ENCODE assay signal across 22 mouse cellular contexts in the genomic region with DNA sequence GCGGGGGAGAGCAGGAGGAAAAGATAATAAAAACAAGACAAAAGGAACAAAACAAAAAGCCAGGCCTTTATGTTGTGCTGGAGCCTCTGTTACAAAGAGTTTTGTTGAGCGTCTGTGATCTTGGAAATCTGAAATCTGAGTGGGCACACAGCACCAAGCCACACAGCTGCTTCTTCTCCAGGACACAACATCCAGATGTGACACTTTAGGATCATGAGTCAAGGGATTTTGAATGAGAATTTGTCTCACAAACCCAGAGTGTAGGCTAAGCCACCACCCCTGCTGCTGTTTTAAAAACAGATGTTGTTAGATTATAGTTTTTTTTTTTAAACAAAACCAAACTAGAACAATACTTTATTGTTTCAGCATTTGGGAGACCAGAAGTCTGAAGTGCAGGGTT. TPM values are rescaled to one million over a fixed set of nuclear protein-coding genes. Genes with fewer than 3 reads are reported as not detected.
A peak's percentile ranks its signal among the peaks of the same experiment; 100 is the strongest.
DNase-seq lines count a peak whose midpoint lies in the region; ATAC-seq and TF ChIP-seq lines count a peak whose summit lies in the region.
"Had no signal": no experiment of that assay in that cellular context is flagged by ENCODE, and none has a peak within 500 bp of the region (broad histone marks: within the 10 kb centered on the region; RNA-seq: fewer than 3 reads in every experiment).

No protein-coding gene starts in this region.

- TF ChIP-seq CTCF in lung, postnatal 0 days (IDR thresholded peaks at IDR 0.05): no peak
- TF ChIP-seq CTCF in lung, adult 2 months (IDR thresholded peaks at IDR 0.05; ENCODE audit: insufficient read depth, low read length): no peak

- 49% methylated on average over 2 of the region's 2 CpGs for WGBS in lung, embryonic 15.5 days
- WGBS in lung, postnatal 0 days: 48% methylated on average over 2 of the region's 2 CpGs
- 59% methylated on average over 2 of the region's 2 CpGs for WGBS in lung, adult 2 months

- intact Hi-C loops in heart, postnatal 36 days (cut with DNase I): no loop called here

- no peak for TF ChIP-seq POLR2A in lung, adult 2 months (IDR thresholded peaks at IDR 0.05; ENCODE audit: borderline replicate concordance, extremely low read depth, low read depth, low read length)

- H3K4me3 ChIP-seq in lung, embryonic 15.5 days: no peak overlapping the region
- H3K4me3 ChIP-seq in lung, postnatal 0 days (ENCODE audit: low read depth, low read length): no peak overlapping the region
- H3K4me3 ChIP-seq in lung, adult 2 months (replicated peaks; ENCODE audit: extremely low read depth, low read depth, low read length): no peak overlapping the region
- H3K4me3 ChIP-seq: embryonic facial prominence, embryonic 10.5 days; embryonic facial prominence, embryonic 12.5 days; forebrain, embryonic 13.5 days; forebrain, embryonic 15.5 days had no signal

- peak overlapping the region; percentile 57 for H3K27ac ChIP-seq in lung, embryonic 15.5 days
- peak overlapping the region; percentile 57; the same call in 1 of the 2 replicates for H3K27ac ChIP-seq in lung, postnatal 0 days (ENCODE audit: low read length)
- H3K27ac ChIP-seq: embryonic facial prominence, embryonic 12.5 days; forebrain, embryonic 13.5 days; forebrain, embryonic 15.5 days had no signal

- peak; percentile 59 for DNase-seq in heart, adult 11 months
- no peak for DNase-seq in heart, postnatal 36 days
- DNase-seq in lung, postnatal 25 days (ENCODE audit: low spot score): no peak
- DNase-seq in lung, postnatal 0 days (ENCODE audit: low spot score): peak; percentile 82
- no peak for DNase-seq in lung, adult 2 months
- DNase-seq in lung, postnatal 36 days: peak; percentile 57
- DNase-seq: adrenal gland, adult 8-10 months; adrenal gland, postnatal 14 days; adrenal gland, postnatal 36 days; cerebellum, adult 11-12 months; cerebellum, adult 2 months; cerebellum, adult 9-10 months; cerebellum, postnatal 10 days; cerebellum, postnatal 25 days had no signal

- peak; percentile 56 for TF ChIP-seq EP300 in lung, postnatal 0 days (IDR thresholded peaks at IDR 0.05)

- H3K4me2 ChIP-seq in lung, embryonic 15.5 days: no peak overlapping the region
- H3K4me2 ChIP-seq in lung, postnatal 0 days (replicated peaks; ENCODE audit: low read depth, low read length): no peak overlapping the region
- H3K4me2 ChIP-seq: embryonic facial prominence, embryonic 12.5 days; forebrain, embryonic 13.5 days; forebrain, embryonic 15.5 days had no signal

- H3K4me1 ChIP-seq in lung, embryonic 15.5 days: peaks cover 21% of the 10 kb centered on the region
- H3K4me1 ChIP-seq in lung, postnatal 0 days (ENCODE audit: insufficient read depth, low read depth, low read length): no peaks in the 10 kb centered on the region
- no peaks in the 10 kb centered on the region for H3K4me1 ChIP-seq in lung, adult 2 months (ENCODE audit: control insufficient read depth, insufficient read depth, low read length)

- no peaks in the 10 kb centered on the region for H3K36me3 ChIP-seq in lung, embryonic 15.5 days
- H3K36me3 ChIP-seq in lung, postnatal 0 days (ENCODE audit: insufficient read depth, low read length): no peaks in the 10 kb centered on the region
- H3K36me3 ChIP-seq: embryonic facial prominence, embryonic 10.5 days; embryonic facial prominence, embryonic 12.5 days; forebrain, embryonic 15.5 days had no signal

- H3K9ac ChIP-seq in lung, embryonic 15.5 days: no peak overlapping the region
- H3K9ac ChIP-seq in lung, postnatal 0 days (replicated peaks; ENCODE audit: low read depth): no peak overlapping the region
- H3K9ac ChIP-seq: embryonic facial prominence, embryonic 12.5 days; forebrain, embryonic 13.5 days; forebrain, embryonic 15.5 days had no signal

- H3K27me3 ChIP-seq in lung, embryonic 15.5 days: no peaks in the 10 kb centered on the region; the same call in 1 of the 2 replicates
- H3K27me3 ChIP-seq in lung, postnatal 0 days (replicated peaks; ENCODE audit: insufficient read depth, low read length): no peaks in the 10 kb centered on the region
- H3K27me3 ChIP-seq: forebrain, embryonic 13.5 days; forebrain, embryonic 15.5 days had no signal

- peak; percentile 68; the same call in 1 of the 2 replicates for ATAC-seq in lung, embryonic 15.5 days (ENCODE audit: borderline replicate concordance, extremely low read depth, low FRiP score, low TSS enrichment)
- peak; percentile 86 for ATAC-seq in lung, postnatal 0 days
- ATAC-seq in activated CD4-positive, CD25-positive, alpha-beta regulatory T cell, adult 4 months: no peak
- ATAC-seq: forebrain, embryonic 13.5 days; forebrain, embryonic 15.5 days had no signal

- H3K9me3 ChIP-seq in lung, embryonic 15.5 days: no peaks in the 10 kb centered on the region
- no peaks in the 10 kb centered on the region for H3K9me3 ChIP-seq in lung, postnatal 0 days (ENCODE audit: low read length)
- H3K9me3 ChIP-seq: embryonic facial prominence, embryonic 10.5 days; embryonic facial prominence, embryonic 12.5 days; forebrain, embryonic 13.5 days; forebrain, embryonic 15.5 days had no signal

RNA-seq across cellular contexts. Expression of gene Lmod3, which starts 19.8 kb away (rescaled TPM):
- 10 to 100 TPM; 57.6 to 64.6 TPM for total RNA-seq in heart, postnatal 36 days (2021)
- 0.30 and 0.42 TPM in 2 replicates for polyA plus RNA-seq in lung, embryonic 15.5 days (2015; fragmentation: Nextera tagmentation; extraction: Ambion mirVana)
- 0.24 and 0.31 TPM in 2 replicates for polyA plus RNA-seq in lung, postnatal 0 days (2015; fragmentation: Nextera tagmentation; extraction: Ambion mirVana)
- 0.22 and 2.0 TPM in 2 replicates for polyA plus RNA-seq in lung, adult 2 months (2012; rRNA removed)
- polyA plus RNA-seq in activated CD4-positive, CD25-positive, alpha-beta regulatory T cell, adult 4 months (2017; shearing (Covaris generic)): not detected
- total RNA-seq: adrenal gland, postnatal 14 days; adrenal gland, postnatal 36 days; MEL had no signal
- polyA plus RNA-seq: embryonic facial prominence, embryonic 10.5 days; forebrain, embryonic 11.5 days; forebrain, embryonic 13.5 days had no signal

Comparison
In these comparisons a context has a peak if more than half of its experiments do, and no peak if none do; other contexts are left out.
1. DNase-seq: peak in heart, adult 11 months (single experiment), lung, postnatal 0 days (single experiment) and lung, postnatal 36 days (single experiment); none in heart, postnatal 36 days (0 of 2), lung, postnatal 25 days (single experiment) and lung, adult 2 months (single experiment).